In the genomic region with DNA sequence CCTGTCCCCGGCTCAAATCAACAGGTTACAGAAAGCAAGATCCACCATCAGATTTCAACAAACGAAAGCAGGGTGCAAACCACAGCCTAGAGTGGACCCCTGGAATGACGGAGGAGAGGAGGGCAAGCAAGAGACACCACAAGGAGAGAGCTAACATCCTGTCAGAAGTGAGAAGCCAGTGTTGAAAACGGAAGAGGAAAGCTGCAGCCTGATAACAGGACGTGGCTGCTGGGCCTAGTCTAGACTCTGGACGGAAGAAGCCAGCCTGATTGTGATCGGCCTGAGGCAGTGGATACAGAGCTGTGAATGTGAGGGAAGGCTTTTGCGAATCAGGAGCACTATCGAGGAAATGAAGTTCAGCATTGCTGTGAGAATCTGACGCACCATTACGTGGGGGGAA, we compare ENCODE assay signal across 13 mouse cellular contexts.
A peak's percentile ranks its signal among the peaks of the same experiment; 100 is the strongest.
DNase-seq lines count a peak whose midpoint lies in the region; ATAC-seq and TF ChIP-seq lines count a peak whose summit lies in the region.
"Had no signal": no experiment of that assay in that cellular context is flagged by ENCODE, and none has a peak within 500 bp of the region (broad histone marks: within the 10 kb centered on the region; RNA-seq: fewer than 3 reads in every experiment).

No protein-coding gene starts in this region.

- DNase-seq in heart, adult 18-20 months: no peak
- peak; percentile 14 for DNase-seq in thymus, adult 2 months
- DNase-seq in thymus, adult 18-20 months: no peak
- DNase-seq in layer of hippocampus, postnatal 14 days (ENCODE audit: low spot score in 2 of 2): no peak
- DNase-seq in spleen, postnatal 10 days (ENCODE audit: low spot score in 2 of 2): no peak
- DNase-seq: kidney, postnatal 10 days had no signal

- TF ChIP-seq POLR2A in thymus, adult 2 months (IDR thresholded peaks at IDR 0.05; ENCODE audit: control insufficient read depth, extremely low read depth, insufficient read depth, low read length, poor library complexity): no peak

- H3K36me3 ChIP-seq in heart, embryonic 16.5 days (ENCODE audit: control insufficient read depth, insufficient read depth): peaks cover 12% of the 10 kb centered on the region; the same call in 1 of the 2 replicates
- no peaks in the 10 kb centered on the region for H3K36me3 ChIP-seq in thymus, adult 2 months (ENCODE audit: control insufficient read depth, insufficient read depth, low read length)
- peaks cover 39% of the 10 kb centered on the region for H3K36me3 ChIP-seq in forebrain, embryonic 12.5 days (replicated peaks)
- H3K36me3 ChIP-seq: midbrain, embryonic 15.5 days had no signal

- no peak overlapping the region for H3K4me3 ChIP-seq in heart, embryonic 16.5 days (ENCODE audit: low read length)
- no peak overlapping the region for H3K4me3 ChIP-seq in thymus, adult 2 months (ENCODE audit: control insufficient read depth, insufficient read depth, low read length)
- no peak overlapping the region for H3K4me3 ChIP-seq in forebrain, embryonic 12.5 days (replicated peaks)
- H3K4me3 ChIP-seq: erythroblast, embryonic 14.5 days; hindbrain, embryonic 12.5 days; midbrain, embryonic 15.5 days had no signal

- H3K4me1 ChIP-seq in heart, embryonic 16.5 days (ENCODE audit: control insufficient read depth, insufficient read depth, low read length): peaks cover 15% of the 10 kb centered on the region
- H3K4me1 ChIP-seq in thymus, adult 2 months (replicated peaks; ENCODE audit: control insufficient read depth, insufficient read depth, low read length): peaks cover 33% of the 10 kb centered on the region
- H3K4me1 ChIP-seq in forebrain, embryonic 12.5 days: no peaks in the 10 kb centered on the region
- H3K4me1 ChIP-seq: midbrain, embryonic 15.5 days had no signal

- WGBS in heart, embryonic 16.5 days: 36% methylated on average over 11 of the region's 11 CpGs
- 22% methylated on average over 11 of the region's 11 CpGs for WGBS in thymus, adult 2 months
- WGBS in forebrain, embryonic 12.5 days: 79% methylated on average over 11 of the region's 11 CpGs

- no peak overlapping the region for H3K9ac ChIP-seq in heart, embryonic 16.5 days (ENCODE audit: low read length)
- H3K9ac ChIP-seq in forebrain, embryonic 12.5 days: no peak overlapping the region
- H3K9ac ChIP-seq: hindbrain, embryonic 12.5 days; liver, embryonic 14.5 days; midbrain, embryonic 15.5 days had no signal

- H3K27me3 ChIP-seq in heart, embryonic 16.5 days (ENCODE audit: control insufficient read depth, insufficient read depth, low read length): no peaks in the 10 kb centered on the region
- H3K27me3 ChIP-seq in thymus, adult 2 months (ENCODE audit: control insufficient read depth, insufficient read depth, low read length): no peaks in the 10 kb centered on the region
- H3K27me3 ChIP-seq in forebrain, embryonic 12.5 days: no peaks in the 10 kb centered on the region
- H3K27me3 ChIP-seq: hindbrain, embryonic 12.5 days; midbrain, embryonic 15.5 days had no signal

- peak; percentile 37; the same call in 1 of the 2 replicates for ATAC-seq in heart, embryonic 16.5 days (replicated peaks; ENCODE audit: extremely low read depth, insufficient read depth, low FRiP score)
- ATAC-seq in inflammation-experienced regulatory T-cells, adult 6 months: peak; percentile 89
- ATAC-seq in forebrain, embryonic 12.5 days (ENCODE audit: low FRiP score): no peak
- ATAC-seq: midbrain, embryonic 15.5 days had no signal

- TF ChIP-seq CTCF in thymus, adult 2 months (IDR thresholded peaks at IDR 0.05; ENCODE audit: borderline replicate concordance, control insufficient read depth, extremely low read depth, insufficient read depth, low read length, poor library complexity): no peak

- no peak overlapping the region for H3K4me2 ChIP-seq in heart, embryonic 16.5 days (ENCODE audit: low read depth, low read length)
- H3K4me2 ChIP-seq in forebrain, embryonic 12.5 days: no peak overlapping the region
- H3K4me2 ChIP-seq: hindbrain, embryonic 12.5 days; midbrain, embryonic 15.5 days had no signal

- H3K9me3 ChIP-seq in heart, embryonic 16.5 days (replicated peaks; ENCODE audit: control insufficient read depth, low read length): no peaks in the 10 kb centered on the region
- H3K9me3 ChIP-seq in forebrain, embryonic 12.5 days: no peaks in the 10 kb centered on the region
- H3K9me3 ChIP-seq: hindbrain, embryonic 12.5 days; midbrain, embryonic 15.5 days had no signal

- 0 out of 2 replicates have a peak overlapping the region, but pooled peaks have one; percentile 11 for H3K27ac ChIP-seq in heart, embryonic 16.5 days (ENCODE audit: low read length)
- peak overlapping the region; percentile 36 for H3K27ac ChIP-seq in thymus, adult 2 months (ENCODE audit: control insufficient read depth, insufficient read depth, low read length)
- H3K27ac ChIP-seq in forebrain, embryonic 12.5 days: no peak overlapping the region
- H3K27ac ChIP-seq: hindbrain, embryonic 12.5 days; liver, embryonic 14.5 days; midbrain, embryonic 15.5 days had no signal
